Mouse (Mus musculus) lung, postnatal 4 days (tissue): Measurements from ENCODE around the gene Rimbp3.
"Not testable (repeated sequence)": the region's sequence is repeated elsewhere in the genome, so short reads cannot be mapped to it uniquely, and the experiment has no call there.

Source experiments
- DNase-seq, 2 experiments: peaks; one replicate each; pipeline ENCODE4 v3.0.0; 2021

The Rimbp3 gene

DNA sequence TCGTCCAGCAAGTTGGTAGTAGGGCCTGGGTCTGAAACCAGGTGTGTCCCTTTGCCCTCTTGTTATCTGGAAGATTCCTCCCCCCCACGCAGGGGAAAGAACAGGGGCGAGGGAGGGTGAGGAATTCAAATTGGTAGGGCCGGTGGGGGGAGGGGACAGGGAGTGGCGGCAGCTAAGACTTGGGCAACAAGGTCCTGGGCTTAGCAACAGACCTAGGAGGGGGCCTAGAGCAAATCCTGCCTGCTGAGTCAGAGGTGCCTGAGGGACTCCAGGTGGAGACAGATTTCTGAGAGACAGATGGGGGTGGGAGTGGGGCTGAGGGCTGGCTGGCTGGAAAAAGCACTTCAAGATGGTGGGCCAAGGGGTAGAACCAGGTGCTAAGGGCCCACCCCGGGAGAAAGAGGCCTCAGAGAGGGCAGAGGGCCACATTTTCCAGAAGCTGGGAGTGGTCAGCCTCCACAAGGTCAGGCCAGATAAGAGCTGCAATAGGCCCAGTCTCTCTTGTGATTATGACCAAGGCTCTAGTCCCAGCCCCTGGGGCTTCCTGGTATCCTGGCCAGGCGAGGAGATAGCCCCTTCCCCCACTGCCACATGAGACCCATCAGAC, 11.8 kb downstream of the Rimbp3 start:
- no peak for DNase-seq

GRCm38 (mm10) chr16:17222197-17222596, 13.8 kb downstream of the Rimbp3 start:
- peak; percentile 90 to 93 for DNase-seq

DNA sequence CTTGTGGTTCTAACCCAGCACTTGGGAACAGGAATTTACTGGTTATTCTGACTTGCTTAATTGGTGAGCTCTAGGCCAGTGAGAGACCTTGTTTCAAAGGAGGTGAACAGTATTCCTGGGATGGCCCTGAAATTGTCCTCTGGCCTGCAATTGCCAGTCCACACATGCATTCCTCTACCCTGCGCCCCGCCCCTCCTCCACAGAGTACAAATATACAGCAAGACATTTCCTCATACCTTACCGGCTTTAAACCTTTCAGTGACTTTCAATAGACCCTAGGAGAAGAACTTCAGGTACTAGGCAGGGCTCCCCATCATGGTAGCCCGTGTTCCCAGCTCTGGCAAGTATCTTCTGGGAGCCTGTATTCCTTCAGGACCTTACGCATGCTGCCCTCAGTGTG, 17.2 kb downstream of the Rimbp3 start:
- DNase-seq = peak; percentile 41 to 52

GRCm38 (mm10) chr16:17226496-17226895, 18.1 kb downstream of the Rimbp3 start:
- DNase-seq = no peak

- not testable (repeated sequence) for DNase-seq
Measured at GRCm38 (mm10) chr16:17231523-17231922, 23.1 kb downstream of the Rimbp3 start.

GRCm38 (mm10) chr16:17232794-17233701, 24.6 kb downstream of the Rimbp3 start, which contains the start of gene Hic2:
Hic2 (plus strand) TSS chr16:17233572.
- DNase-seq = peak; percentile 96 to 97

GRCm38 (mm10) chr16:17233702-17234498, 25.5 kb downstream of the Rimbp3 start:
- peak; percentile 47 to 52 for DNase-seq

- DNase-seq = peak in 1 of 2 experiments; percentile 42
Measured at GRCm38 (mm10) chr16:17234499-17234895, 26.1 kb downstream of the Rimbp3 start.

- peak; percentile 39 to 66 for DNase-seq
Measured at GRCm38 (mm10) chr16:17234916-17235665, 26.7 kb downstream of the Rimbp3 start.

- no peak for DNase-seq
Measured at GRCm38 (mm10) chr16:17237634-17238033, 29.2 kb downstream of the Rimbp3 start.

GRCm38 (mm10) chr16:17239409-17239808, 31.0 kb downstream of the Rimbp3 start:
- DNase-seq = no peak

DNA sequence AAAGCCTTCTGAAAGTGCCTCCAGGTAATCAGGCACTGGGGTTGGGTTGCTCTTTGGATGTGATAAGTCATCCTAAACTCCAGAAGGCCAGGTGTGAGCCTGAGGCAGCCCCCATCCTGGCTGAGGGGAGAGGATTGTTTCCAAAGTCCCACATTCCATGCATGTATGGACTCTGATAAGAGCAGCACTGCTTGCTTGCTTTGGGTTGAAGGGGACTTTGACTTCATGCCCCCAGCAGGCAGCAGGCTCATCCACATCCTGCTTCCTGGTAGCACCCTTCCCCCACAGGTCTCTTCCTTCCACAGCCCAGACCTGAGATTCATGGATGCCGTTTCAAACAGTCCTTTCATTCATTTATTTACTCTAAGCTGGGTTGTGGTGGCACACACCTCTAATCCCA, 35.3 kb downstream of the Rimbp3 start:
- no peak for DNase-seq

GRCm38 (mm10) chr16:17244996-17245395, 36.6 kb downstream of the Rimbp3 start:
- no peak for DNase-seq

DNA sequence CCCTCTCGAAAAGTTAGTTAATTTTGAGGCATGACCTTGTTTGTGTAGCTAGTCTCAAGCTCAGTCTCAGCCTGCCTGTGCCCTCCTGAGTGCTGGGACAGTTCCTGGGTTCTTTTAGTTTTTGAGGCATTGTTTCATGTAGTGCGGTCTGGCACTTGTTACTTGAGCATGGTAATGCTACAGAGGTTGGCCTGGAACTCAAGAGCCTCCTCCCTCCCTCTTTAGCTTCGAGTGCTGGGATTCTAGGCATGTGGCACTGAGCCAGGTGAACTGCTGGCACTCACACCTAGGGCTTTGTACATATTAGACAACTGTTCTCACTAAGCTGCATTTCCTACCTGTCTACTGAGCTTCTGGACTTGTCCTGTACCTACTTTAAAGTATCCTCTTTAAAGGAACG, 39.3 kb downstream of the Rimbp3 start:
- peak; percentile 73 to 85 for DNase-seq

DNA sequence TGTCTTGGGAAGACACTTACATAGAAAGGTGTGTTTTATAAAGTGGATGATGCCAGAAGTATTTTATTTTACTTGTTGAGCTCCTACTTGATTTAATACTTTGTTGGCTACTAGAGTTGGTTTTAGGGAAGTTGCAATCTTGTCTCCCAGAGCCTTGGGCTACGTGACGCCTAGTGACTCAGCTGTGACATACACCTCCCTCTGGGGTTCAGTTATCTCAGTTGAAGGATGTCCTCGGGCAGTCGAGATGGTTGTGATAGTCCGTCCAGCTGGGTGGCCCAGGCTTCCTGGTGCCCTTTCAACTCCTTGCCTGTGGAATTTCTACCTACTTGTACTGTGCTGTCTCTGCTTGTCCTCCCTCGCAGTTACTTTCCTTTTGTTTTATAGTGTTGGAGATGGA, 40.7 kb downstream of the Rimbp3 start:
- DNase-seq = no peak

GRCm38 (mm10) chr16:17251539-17251938, 43.1 kb downstream of the Rimbp3 start:
- peak; percentile 85 for DNase-seq

GRCm38 (mm10) chr16:17252086-17252726, 43.8 kb downstream of the Rimbp3 start:
- no peak for DNase-seq

GRCm38 (mm10) chr16:17252841-17253240, 44.4 kb downstream of the Rimbp3 start:
- no peak for DNase-seq

- DNase-seq = no peak
Measured at GRCm38 (mm10) chr16:17254005-17254597, 45.7 kb downstream of the Rimbp3 start.

DNA sequence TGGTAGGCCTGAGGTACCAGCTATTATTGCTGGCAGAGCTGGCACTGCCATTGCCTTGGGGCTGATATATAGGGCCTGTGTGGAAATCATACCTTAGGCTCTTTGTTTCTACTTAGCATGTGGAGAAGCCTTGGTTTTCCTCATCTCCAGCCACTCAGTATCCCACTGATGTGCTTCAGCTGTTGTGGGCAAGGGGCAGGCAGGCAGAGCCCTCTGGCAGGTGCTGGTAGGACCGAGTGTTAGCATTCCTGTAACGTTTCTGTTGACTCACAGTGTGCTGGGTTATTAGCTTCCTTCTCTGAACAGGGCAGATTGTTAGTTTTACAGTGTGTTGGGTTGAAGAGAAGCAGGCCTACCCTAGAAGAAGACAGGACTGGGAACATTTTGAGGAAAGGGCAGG, 46.9 kb downstream of the Rimbp3 start:
- no peak for DNase-seq

- DNase-seq = no peak
Measured at GRCm38 (mm10) chr16:17257359-17257821, 49.0 kb downstream of the Rimbp3 start.
